In genomic region chrX:155346249-155346648, GRCm38 (mm10) we compare ENCODE assay signal across 22 mouse cellular contexts.
"Had no signal": no experiment of that assay in that cellular context is flagged by ENCODE, and none has a peak within 500 bp of the region (broad histone marks: within the 10 kb centered on the region; RNA-seq: fewer than 3 reads in every experiment).

No protein-coding gene starts in this region.

- H3K36me3 ChIP-seq: liver, embryonic 13.5 days; liver, embryonic 15.5 days; lung, embryonic 15.5 days; midbrain, embryonic 13.5 days; midbrain, embryonic 15.5 days; neural tube, embryonic 12.5 days had no signal

- ATAC-seq: liver, postnatal 0 days; lung, postnatal 0 days; midbrain, embryonic 13.5 days; midbrain, embryonic 15.5 days had no signal

- H3K9ac ChIP-seq: liver, embryonic 13.5 days; liver, embryonic 15.5 days; liver, postnatal 0 days; lung, embryonic 15.5 days; midbrain, embryonic 13.5 days; midbrain, embryonic 15.5 days; neural tube, embryonic 12.5 days had no signal

- H3K27ac ChIP-seq: liver, embryonic 13.5 days; liver, embryonic 15.5 days; lung, embryonic 15.5 days; macrophage; midbrain, embryonic 13.5 days; midbrain, embryonic 15.5 days; neural tube, embryonic 12.5 days had no signal

- H3K27me3 ChIP-seq: liver, embryonic 13.5 days; liver, embryonic 15.5 days; lung, embryonic 15.5 days; midbrain, embryonic 13.5 days; midbrain, embryonic 15.5 days; neural tube, embryonic 12.5 days had no signal

- H3K4me1 ChIP-seq: liver, embryonic 13.5 days; liver, embryonic 15.5 days; lung, embryonic 15.5 days; megakaryocyte, embryonic 14.5 days; midbrain, embryonic 13.5 days; midbrain, embryonic 15.5 days; neural tube, embryonic 12.5 days had no signal

- H3K4me3 ChIP-seq: liver, embryonic 13.5 days; liver, embryonic 15.5 days; lung, embryonic 15.5 days; megakaryocyte, embryonic 14.5 days; midbrain, embryonic 13.5 days; midbrain, embryonic 15.5 days; neural tube, embryonic 12.5 days had no signal

- H3K9me3 ChIP-seq: liver, embryonic 13.5 days; liver, embryonic 15.5 days; lung, embryonic 15.5 days; megakaryocyte, embryonic 14.5 days; midbrain, embryonic 13.5 days; midbrain, embryonic 15.5 days; neural tube, embryonic 12.5 days had no signal

- DNase-seq: liver, embryonic 13.5 days; liver, postnatal 0 days; lung, adult 2 months; lung, postnatal 14 days; lung, postnatal 36 days; retina, postnatal 1 day; right cerebral cortex, adult 18-20 months; right cerebral cortex, postnatal 25 days; right cerebral cortex, postnatal 4 days; spleen, adult 18-20 months; thymus, adult 18-20 months; thymus, postnatal 14 days; thymus, postnatal 36 days had no signal

- H3K4me2 ChIP-seq: liver, embryonic 13.5 days; liver, embryonic 15.5 days; lung, embryonic 15.5 days; midbrain, embryonic 11.5 days; midbrain, embryonic 13.5 days; midbrain, embryonic 15.5 days; neural tube, embryonic 12.5 days had no signal
